Mouse (Mus musculus): Measurements from ENCODE around the gene Hpd. TPM values are rescaled to one million over a fixed set of nuclear protein-coding genes. Genes with fewer than 3 reads are reported as not detected.

Gene Hpd
- total and polyA plus RNA-seq, 3 experiments, result 0.20 TPM; not detected in 2

- H3K27me3 ChIP-seq (replicated peaks), result no peaks in the 10 kb centered on the region
- peaks cover 58% of the 10 kb centered on the region for H3K79me2 ChIP-seq (replicated peaks; ENCODE audit: control insufficient read depth, extremely low read depth, insufficient read depth, poor library complexity, severe bottlenecking)
- H3K9ac ChIP-seq (ENCODE audit: insufficient read depth, low read depth), result peak overlapping the region; percentile 100
- no peak for DNase-seq (ENCODE audit: extremely low read depth)
- dilution Hi-C loops (cut with MboI; ENCODE audit: extremely low pct_ligation_motif_present, extremely low pct_unique_long_range_greater_than_20kb, low sequenced_read_pairs) (no loop called here), in situ Hi-C loops (cut with MboI; ENCODE audit: low pct_ligation_motif_present, low pct_unique_long_range_greater_than_20kb, low sequenced_read_pairs) (no loop called here)
- H3K36me3 ChIP-seq (replicated peaks in 1 of 2; ENCODE audit: control insufficient read depth in 1 of 2, insufficient read depth in 1 of 2, low read length in 1 of 2), result peaks cover 25 to 41% of the 10 kb centered on the region in 2 experiments
- no peak overlapping the region for H3K27ac ChIP-seq (ENCODE audit: insufficient read depth, low read depth)
- no peak for TF ChIP-seq MAFK (IDR thresholded peaks at IDR 0.05; ENCODE audit: insufficient replicate concordance, low read length)
- TF ChIP-seq TCF12 (IDR thresholded peaks at IDR 0.05; ENCODE audit: low read depth, low read length), result no peak
- TF ChIP-seq UBTF (IDR thresholded peaks at IDR 0.05; ENCODE audit: low read depth, low read length), result 0 out of 2 replicates have a peak, but pooled peaks have one; percentile 29
- TF ChIP-seq ZMIZ1 (IDR thresholded peaks at IDR 0.05; ENCODE audit: low read depth, low read length), result no peak
- TF ChIP-seq CTCF (conservative IDR thresholded peaks at IDR 0.05 in 1 of 2, IDR thresholded peaks at IDR 0.05 in 1 of 2; ENCODE audit: low read depth in 2 of 2, low read length in 2 of 2), result no peak
- no peak for TF ChIP-seq NRF1 (IDR thresholded peaks at IDR 0.05; ENCODE audit: low read depth, low read length)
- no peak for TF ChIP-seq IRF4 (IDR thresholded peaks at IDR 0.05; ENCODE audit: low read depth, low read length)
- TF ChIP-seq POLR2AphosphoS2 (IDR thresholded peaks at IDR 0.05; ENCODE audit: low read depth, low read length), result no peak
- peak; percentile 21 for TF ChIP-seq SIN3A (IDR thresholded peaks at IDR 0.05; ENCODE audit: low read length)
- TF ChIP-seq KAT2A (IDR thresholded peaks at IDR 0.05; ENCODE audit: insufficient replicate concordance, low read length), result no peak
- TF ChIP-seq CHD1 (IDR thresholded peaks at IDR 0.05; ENCODE audit: low read depth, low read length), result no peak
- no peak for TF ChIP-seq MEF2A (IDR thresholded peaks at IDR 0.05; ENCODE audit: borderline replicate concordance, low read depth, low read length)
- TF ChIP-seq MXI1 (IDR thresholded peaks at IDR 0.05; ENCODE audit: low read depth, low read length), result 0 out of 2 replicates have a peak, but pooled peaks have one; percentile 39
- TF ChIP-seq BHLHE40 (IDR thresholded peaks at IDR 0.05; ENCODE audit: low read depth, low read length), result no peak
- no peak for TF ChIP-seq JUND (conservative IDR thresholded peaks at IDR 0.05; ENCODE audit: low read depth, low read length)
- TF ChIP-seq NELFE (IDR thresholded peaks at IDR 0.05; ENCODE audit: low read depth, low read length), result no peak
- no peak for TF ChIP-seq CHD2 (IDR thresholded peaks at IDR 0.05; ENCODE audit: low read length)
- no peak for TF ChIP-seq USF2 (conservative IDR thresholded peaks at IDR 0.05; ENCODE audit: low read depth, low read length)
- TF ChIP-seq POLR2A (IDR thresholded peaks at IDR 0.05; ENCODE audit: low read depth, low read length), result no peak
- TF ChIP-seq MAZ (IDR thresholded peaks at IDR 0.05; ENCODE audit: low read depth, low read length), result no peak
- TF ChIP-seq MYC (IDR thresholded peaks at IDR 0.05; ENCODE audit: low read depth, low read length), result no peak
- no peak for TF ChIP-seq TBP (conservative IDR thresholded peaks at IDR 0.05; ENCODE audit: low read depth, low read length)
- peak; percentile 59 for TF ChIP-seq ZNF384 (IDR thresholded peaks at IDR 0.05; ENCODE audit: low read depth, low read length)
- no peak for TF ChIP-seq SMC3 (IDR thresholded peaks at IDR 0.05; ENCODE audit: low read depth, low read length)
- no peak for TF ChIP-seq USF1 (IDR thresholded peaks at IDR 0.05; ENCODE audit: low read depth, low read length)
- TF ChIP-seq ELF1 (IDR thresholded peaks at IDR 0.05; ENCODE audit: low read depth, low read length), result no peak
- TF ChIP-seq GABPA (IDR thresholded peaks at IDR 0.05; ENCODE audit: insufficient replicate concordance, low read depth, low read length), result no peak
- no peak for TF ChIP-seq ZC3H11A (IDR thresholded peaks at IDR 0.05; ENCODE audit: low read depth, low read length)
- TF ChIP-seq HCFC1 (IDR thresholded peaks at IDR 0.05; ENCODE audit: low read depth, low read length), result no peak
- no peak for TF ChIP-seq EP300 (IDR thresholded peaks at IDR 0.05; ENCODE audit: low read length)
- TF ChIP-seq E2F4 (IDR thresholded peaks at IDR 0.05; ENCODE audit: insufficient replicate concordance, low read depth, low read length), result no peak
- no peak; the same call in 1 of the 2 replicates for TF ChIP-seq MAX (IDR thresholded peaks at IDR 0.05; ENCODE audit: low read length)
- no peak for TF ChIP-seq RAD21 (IDR thresholded peaks at IDR 0.05; ENCODE audit: low read depth, low read length)
- TF ChIP-seq PAX5 (IDR thresholded peaks at IDR 0.05; ENCODE audit: low read length), result no peak
- no peaks in the 10 kb centered on the region for H3K9me3 ChIP-seq (replicated peaks; ENCODE audit: low read length)
- H3K4me1 ChIP-seq (ENCODE audit: control insufficient read depth in 1 of 2, insufficient read depth in 2 of 2), result peaks cover 0 to 31% of the 10 kb centered on the region in 2 experiments; a peak in 2 of 4 replicates
- H3K4me2 ChIP-seq (ENCODE audit: insufficient read depth, low read depth, poor library complexity, severe bottlenecking), result peak overlapping the region; percentile 98
- H3K4me3 ChIP-seq (replicated peaks in 1 of 3; ENCODE audit: low read depth in 2 of 3, low read length in 2 of 3, poor library complexity in 1 of 3), result peak overlapping the region; percentile 71 to 76 (median 76)
Measured at GRCm38 (mm10) chr5:123143251-123143970, 39.1 kb downstream of the Hpd start.

All from CH12.LX (cell line).